Mouse (Mus musculus): ENCODE data around the gene Utrn.

GRCm38 (mm10) chr10:12781381-12781907 is 87.7 kb downstream of the Utrn start:
- no peak for TF ChIP-seq POLR2A (IDR thresholded peaks at IDR 0.05; ENCODE audit: low read depth, low read length)
- no peak for TF ChIP-seq CTCF (IDR thresholded peaks at IDR 0.05; ENCODE audit: borderline replicate concordance, insufficient read depth, low read length)
